Mouse (Mus musculus) lung, adult 18-20 months (tissue): ENCODE measurements around the gene Npas4.
"Not testable (repeated sequence)": the region's sequence is repeated elsewhere in the genome, so short reads cannot be mapped to it uniquely, and the experiment has no call there.

Source experiments
- DNase-seq, 2 experiments: peaks; one replicate each; pipeline ENCODE4 v3.0.0; 2022; ENCODE audit warnings: mixed read lengths in 2 of 2

Npas4 gene

GRCm38 (mm10) chr19:4990256-4990625 is at the start of gene Npas4:
Gene Npas4, minus strand, starts transcription at chr19:4990316.
- DNase-seq, result no peak

DNA sequence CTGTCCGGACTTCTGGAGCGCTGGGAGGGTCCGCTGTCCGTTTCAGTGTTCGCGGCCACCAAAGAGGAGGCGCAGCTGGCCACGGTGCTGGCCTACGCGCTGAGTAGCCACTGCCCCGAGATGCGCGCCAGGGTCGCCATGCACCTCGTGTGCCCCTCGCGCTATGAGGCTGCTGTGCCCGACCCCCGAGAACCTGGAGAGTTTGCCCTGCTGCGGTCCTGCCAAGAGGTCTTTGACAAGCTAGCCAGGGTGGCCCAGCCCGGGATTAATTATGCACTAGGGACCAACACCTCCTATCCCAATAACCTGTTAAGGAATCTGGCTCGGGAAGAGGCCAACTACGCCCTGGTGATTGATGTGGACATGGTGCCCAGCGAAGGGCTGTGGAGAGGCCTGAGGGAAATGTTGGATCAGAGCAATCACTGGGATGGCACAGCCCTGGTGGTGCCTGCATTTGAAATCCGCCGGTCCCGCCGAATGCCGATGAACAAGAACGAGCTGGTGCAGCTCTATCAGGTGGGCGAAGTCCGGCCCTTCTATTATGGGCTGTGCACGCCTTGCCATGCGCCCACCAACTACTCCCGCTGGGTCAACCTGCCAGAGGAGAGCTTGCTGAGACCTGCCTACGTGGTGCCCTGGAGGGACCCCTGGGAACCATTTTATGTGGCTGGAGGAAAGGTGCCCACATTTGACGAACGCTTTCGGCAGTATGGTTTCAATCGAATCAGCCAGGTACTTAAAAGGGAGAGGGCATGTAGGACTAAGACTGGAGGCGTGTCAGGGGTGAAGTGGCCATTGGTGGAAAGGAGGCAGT is 49.4 kb upstream of the Npas4 start:
- no peak for DNase-seq

DNA sequence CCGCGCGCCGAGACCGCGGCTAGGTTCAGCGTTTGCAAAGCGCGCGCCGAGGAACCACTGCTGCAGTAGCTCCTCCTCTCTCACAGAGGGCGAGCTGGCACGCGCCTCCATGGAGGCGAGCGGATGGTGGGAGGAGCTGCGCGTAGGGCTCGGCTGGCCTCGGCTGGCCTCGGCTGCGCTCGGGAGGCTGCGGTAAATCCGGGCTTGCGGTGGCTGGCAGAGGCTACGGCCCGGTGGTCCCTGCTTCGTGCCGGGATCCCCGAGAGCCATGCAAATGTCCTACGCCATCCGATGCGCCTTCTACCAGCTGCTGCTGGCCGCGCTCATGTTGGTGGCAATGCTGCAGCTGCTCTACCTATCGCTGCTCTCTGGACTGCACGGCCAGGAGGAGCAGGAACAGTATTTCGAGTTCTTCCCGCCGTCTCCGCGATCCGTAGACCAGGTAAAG is 48.6 kb upstream of the Npas4 start, which contains the start of the genes B4gat1 and AC124502.3:
B4gat1 (plus strand) TSS at position 118 of the 448 bp plus-strand sequence.
AC124502.3 (plus strand) TSS at position 183 of the 448 bp plus-strand sequence.
- peak; percentile 88 to 91 for DNase-seq

GRCm38 (mm10) chr19:5037678-5038571 is 47.8 kb upstream of the Npas4 start:
- DNase-seq, result peak; percentile 77 to 78

GRCm38 (mm10) chr19:5036577-5036976 is 46.5 kb upstream of the Npas4 start:
- DNase-seq, result no peak

- no peak for DNase-seq
Observed at GRCm38 (mm10) chr19:5032686-5033085, 42.6 kb upstream of the Npas4 start.

- DNase-seq, result no peak
Observed at GRCm38 (mm10) chr19:5026111-5026510, 36.0 kb upstream of the Npas4 start.

DNA sequence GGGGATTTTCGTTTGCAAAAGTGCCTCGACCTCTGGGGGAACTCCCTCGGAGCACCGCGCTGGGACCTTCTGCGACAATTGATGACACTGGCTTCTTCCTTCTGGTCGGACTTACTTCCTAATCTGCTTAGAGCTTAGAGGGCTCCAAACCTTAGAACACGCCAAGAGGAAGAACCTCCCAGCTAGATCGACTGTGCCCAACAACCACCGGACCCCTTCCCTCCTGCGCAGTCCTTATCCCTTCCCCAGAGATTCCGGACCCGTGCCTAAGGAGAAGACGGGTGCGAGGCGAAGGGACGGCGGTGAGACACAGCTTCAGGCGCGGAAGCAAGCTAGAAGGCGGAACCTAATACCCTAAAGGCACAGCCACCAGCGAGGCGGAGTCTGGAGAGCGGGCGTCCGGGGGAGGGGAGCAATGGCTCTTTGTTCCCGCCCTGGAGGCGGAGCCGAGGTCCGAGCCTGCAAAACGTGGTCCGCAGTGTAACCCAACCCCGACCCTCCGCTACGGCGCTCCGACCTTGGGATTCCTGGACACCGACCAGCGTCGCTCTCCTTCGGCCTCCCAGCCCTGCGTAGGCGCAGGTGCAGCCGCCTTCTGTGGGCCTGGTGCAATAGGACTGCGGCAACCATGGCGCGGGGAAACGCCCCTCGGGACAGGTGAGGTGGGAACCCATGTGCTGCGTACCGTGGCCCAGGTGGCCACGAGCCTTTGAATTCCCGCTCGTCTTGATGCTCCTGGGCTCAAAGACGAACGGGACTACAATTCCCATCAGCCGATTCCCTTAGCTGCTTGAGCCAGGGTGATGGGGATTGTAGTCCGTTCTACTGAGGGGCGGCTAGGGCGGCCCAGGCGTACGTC is 33.7 kb upstream of the Npas4 start, which contains the start of gene Slc29a2:
Slc29a2 (plus strand) TSS at position 240 of the 859 bp plus-strand sequence.
- DNase-seq, result peak; percentile 94 to 95

- no peak for DNase-seq
Observed at GRCm38 (mm10) chr19:5021416-5021815, 31.3 kb upstream of the Npas4 start.

DNA sequence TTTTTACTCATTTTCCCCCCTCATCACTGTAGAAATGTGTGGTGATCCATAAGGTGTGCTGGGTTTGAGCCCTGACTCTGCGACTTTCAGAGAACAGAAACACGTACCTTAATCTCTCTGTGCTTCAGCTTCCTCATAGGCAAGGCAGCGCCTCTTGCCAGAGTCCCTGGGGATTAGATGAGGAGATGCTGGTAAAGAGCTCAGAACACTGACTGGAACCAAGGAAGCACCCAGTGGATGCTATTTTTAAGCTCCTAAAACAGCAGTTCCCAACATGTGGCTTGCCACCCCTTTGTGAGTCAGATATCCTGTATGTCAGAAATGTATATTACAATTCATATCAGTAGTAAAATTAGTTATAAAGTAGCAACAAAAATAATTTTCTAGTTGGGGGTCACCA is 28.1 kb upstream of the Npas4 start:
- DNase-seq, result no peak

DNA sequence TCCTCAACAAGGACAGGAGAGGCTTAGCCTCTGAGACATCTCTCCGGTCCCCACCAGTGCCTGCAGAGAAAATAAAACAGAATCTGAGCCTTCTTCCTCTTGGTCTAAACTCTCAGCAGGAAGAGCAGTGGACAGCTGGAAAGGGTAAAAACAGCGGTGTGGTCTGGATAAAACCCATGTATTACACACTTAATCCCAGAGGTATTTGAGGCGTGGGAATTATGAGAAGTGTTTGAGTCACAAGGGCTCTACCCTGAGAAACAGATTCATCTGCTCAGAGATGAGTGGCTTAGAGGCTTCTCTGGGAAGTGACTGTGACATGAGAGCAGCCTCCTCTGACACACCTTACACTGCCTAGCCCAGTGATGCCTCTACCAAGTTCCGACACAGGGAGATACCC is 27.5 kb upstream of the Npas4 start:
- DNase-seq, result no peak

- peak; percentile 68 to 80 for DNase-seq
Observed at GRCm38 (mm10) chr19:5016782-5017181, 26.7 kb upstream of the Npas4 start.

DNA sequence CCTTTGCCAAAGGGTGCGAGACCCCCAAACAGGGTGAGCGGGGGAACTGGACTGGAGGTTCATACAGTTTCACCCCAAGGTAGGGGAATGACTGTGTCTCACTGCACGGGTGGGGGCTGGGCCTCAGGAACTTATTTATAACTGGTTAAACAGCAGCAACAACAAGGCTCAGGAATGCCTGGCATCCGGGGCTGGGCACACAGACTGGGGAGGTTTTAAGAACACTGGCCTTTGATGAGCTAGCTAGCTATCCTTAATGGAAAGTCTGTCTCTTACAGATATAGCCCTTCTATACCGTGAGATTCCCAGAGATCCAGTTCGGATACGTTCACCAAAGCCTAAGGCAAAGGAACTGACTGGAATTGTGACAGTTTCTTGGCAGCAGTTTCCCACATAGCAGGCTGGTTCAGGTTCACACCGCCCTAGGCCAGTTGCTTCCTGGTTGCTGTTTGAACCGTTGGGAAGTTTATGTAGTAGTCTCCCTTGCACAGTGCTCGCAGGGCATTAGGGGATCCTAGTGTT is 26.2 kb upstream of the Npas4 start:
- DNase-seq, result peak; percentile 56 to 59

DNA sequence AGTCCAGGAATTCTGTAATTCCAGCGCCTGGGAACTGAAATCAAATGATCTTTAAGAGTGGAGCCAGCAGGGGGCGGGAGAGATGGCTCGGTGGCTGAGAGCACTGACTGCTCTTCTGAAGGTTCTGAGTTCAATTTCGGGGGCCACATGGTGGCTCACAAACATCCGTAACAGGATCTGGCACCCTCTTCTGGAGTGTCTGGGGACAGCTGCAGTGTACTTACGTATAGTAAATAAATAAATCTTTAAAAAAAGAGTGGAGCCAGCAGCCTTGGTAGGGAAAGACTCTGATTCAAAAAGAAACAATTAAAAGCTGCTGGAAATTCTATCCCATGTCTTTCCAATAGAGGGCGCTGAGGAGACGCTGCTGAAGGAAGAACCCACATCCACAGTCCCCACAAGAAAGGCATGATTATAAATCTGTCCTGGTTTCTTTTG is 24.9 kb upstream of the Npas4 start:
- peak; percentile 10 to 17 for DNase-seq

DNA sequence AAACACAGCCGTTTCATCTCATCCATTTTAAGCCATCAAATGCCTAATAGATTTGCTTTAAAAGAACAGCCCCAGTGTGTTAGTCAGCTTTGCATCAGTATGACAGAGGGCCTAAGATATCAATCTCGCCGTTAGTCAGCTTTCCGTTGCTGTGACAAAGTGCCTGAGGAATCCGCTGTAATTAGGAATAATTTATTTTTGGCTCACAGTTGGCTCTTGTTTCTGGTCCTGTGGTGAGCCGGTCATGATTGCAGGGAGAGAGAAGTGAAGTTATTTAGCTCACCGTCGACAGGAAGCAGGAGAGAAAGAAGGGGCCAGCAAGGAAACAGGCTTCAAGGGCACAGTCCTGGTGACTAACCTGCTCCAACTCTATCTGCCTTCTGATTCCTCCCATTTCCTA is 23.0 kb upstream of the Npas4 start:
- no peak for DNase-seq

GRCm38 (mm10) chr19:5004925-5005324 is 14.8 kb upstream of the Npas4 start:
- no peak for DNase-seq

- not testable (repeated sequence) for DNase-seq
Observed at GRCm38 (mm10) chr19:5003644-5004043, 13.5 kb upstream of the Npas4 start.

DNA sequence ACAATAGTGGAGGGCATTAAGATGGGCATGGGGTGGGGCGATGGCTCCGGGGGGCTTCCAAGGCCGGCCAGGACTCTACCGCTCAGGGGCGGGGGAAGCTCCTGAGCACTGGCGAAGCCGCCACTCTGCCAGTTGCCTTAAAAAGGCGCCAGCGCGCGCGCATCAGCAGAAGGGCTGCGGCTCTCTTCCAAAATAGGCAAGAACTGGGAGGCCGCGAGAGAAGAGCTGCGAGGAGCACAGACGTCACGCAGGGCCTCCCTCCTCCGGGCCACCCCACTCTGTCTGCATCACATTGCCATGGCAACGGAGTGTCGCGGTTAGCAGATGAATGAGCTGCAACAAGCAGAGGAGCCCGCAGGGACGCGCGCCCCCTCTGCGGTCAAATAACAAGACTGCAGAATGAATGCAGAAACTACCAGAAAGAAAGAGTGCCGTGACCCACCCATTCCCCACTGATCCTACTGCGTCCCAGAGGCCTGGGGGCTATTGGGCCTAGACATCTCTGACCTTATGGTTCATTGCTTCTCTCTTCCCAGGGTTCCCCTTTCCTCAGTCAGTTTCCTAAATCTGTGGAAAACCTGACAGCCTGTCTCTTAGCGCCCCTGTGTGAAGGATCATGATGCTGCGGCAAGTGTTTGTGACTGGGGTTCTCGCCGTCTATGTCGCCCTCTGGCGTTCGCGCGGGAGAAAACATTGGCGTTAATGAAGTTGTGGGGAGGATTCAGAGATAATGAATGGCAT is 11.7 kb upstream of the Npas4 start:
- DNase-seq, result peak; percentile 63 to 67

DNA sequence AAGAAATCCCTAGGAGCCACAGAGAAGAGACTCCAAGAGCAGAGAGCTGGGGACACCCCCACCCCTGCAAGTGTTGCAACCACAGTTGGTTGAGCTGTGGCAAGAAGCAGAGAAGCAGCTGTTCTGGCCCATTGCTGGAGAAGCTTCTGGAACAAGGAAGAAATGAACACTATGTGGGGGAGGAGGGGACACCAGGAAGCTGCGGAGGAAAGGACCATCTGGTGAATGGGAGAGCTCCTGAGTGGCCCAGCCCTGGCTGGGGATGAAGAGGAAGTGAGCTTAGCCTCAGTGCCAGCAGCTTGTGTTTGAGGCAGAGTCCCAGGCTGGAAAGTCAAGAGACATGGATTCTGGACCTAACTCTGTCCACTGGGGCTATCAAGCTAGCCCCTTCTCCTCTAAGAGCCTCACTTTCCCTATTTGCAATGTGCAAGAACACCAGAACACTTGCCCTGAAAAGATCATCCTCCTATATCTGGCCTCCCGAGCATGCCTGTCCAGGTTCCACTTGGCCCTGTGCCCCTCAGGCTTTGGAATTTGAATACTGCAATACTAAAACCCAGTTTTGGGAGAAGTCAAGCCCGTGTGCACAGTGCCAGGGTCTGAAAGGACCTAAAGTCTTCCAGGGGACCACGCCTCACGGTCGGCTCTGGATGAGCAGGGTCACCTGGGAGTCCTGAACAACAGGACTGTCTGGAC is 9.5 kb upstream of the Npas4 start:
- DNase-seq, result no peak

GRCm38 (mm10) chr19:4994043-4994442 is 3.9 kb upstream of the Npas4 start:
- DNase-seq, result no peak

- peak; percentile 27 to 32 for DNase-seq
Observed at GRCm38 (mm10) chr19:4992904-4993303, 2.8 kb upstream of the Npas4 start.
